Mouse (Mus musculus) hindbrain, embryonic 16.5 days (tissue): ENCODE results near the gene Fbrsl1. TPM values are rescaled to one million over a fixed set of nuclear protein-coding genes. Genes with fewer than 3 reads are reported as not detected.

Source experiments
- ATAC-seq: fragments of 200-750 bp; cut with Nextera tagmentation; 2 replicates; pipeline ENCODE4 v1.8.0; 2017; ENCODE audit warnings: moderate TSS enrichment, moderate library complexity
- H3K27ac ChIP-seq: fragments of 300-500 bp; sonication (generic); 2 replicates; pipeline ENCODE4 v1.5.1; 2014; ENCODE audit warnings: low read depth, mild to moderate bottlenecking, control low read depth, low read length, moderate library complexity
- H3K27me3 ChIP-seq: fragments of 300-500 bp; sonication (generic); replicated peaks from 2 replicates; pipeline ENCODE4 v1.6.1; 2014; ENCODE audit warnings: low read length; ENCODE audit not compliant: control insufficient read depth, insufficient read depth
- H3K36me3 ChIP-seq: fragments of 300-500 bp; sonication (generic); 2 replicates; pipeline ENCODE4 v1.6.1; 2014; ENCODE audit warnings: mild to moderate bottlenecking, low read length, moderate library complexity, mixed read lengths; ENCODE audit not compliant: control insufficient read depth, insufficient read depth
- H3K4me1 ChIP-seq: fragments of 300-500 bp; sonication (generic); 2 replicates; pipeline ENCODE4 v1.6.1; 2014; ENCODE audit warnings: low read depth, low read length; ENCODE audit not compliant: control insufficient read depth, insufficient read depth
- H3K4me2 ChIP-seq: fragments of 300-500 bp; sonication (generic); 2 replicates; pipeline ENCODE4 v1.6.1; 2014; ENCODE audit warnings: mild to moderate bottlenecking, low read length, control low read depth, moderate library complexity
- H3K4me3 ChIP-seq: fragments of 300-500 bp; sonication (generic); 2 replicates; pipeline ENCODE4 v1.5.1; 2014; ENCODE audit warnings: mild to moderate bottlenecking, low read length, control low read depth, moderate library complexity
- H3K9ac ChIP-seq: fragments of 300-500 bp; sonication (generic); 2 replicates; pipeline ENCODE4 v1.6.1; 2014; ENCODE audit warnings: low read depth, mild to moderate bottlenecking, control low read depth, low read length, moderate library complexity
- H3K9me3 ChIP-seq: fragments of 300-500 bp; sonication (generic); 2 replicates; pipeline ENCODE4 v1.6.1; 2014; ENCODE audit warnings: mild to moderate bottlenecking, low read length, moderate library complexity; ENCODE audit not compliant: control insufficient read depth
- WGBS: fragments of 180-500 bp; shearing (Covaris S2); extraction: QIAGEN DNeasy Blood & Tissue Kit; methylation state at CpG from one replicate; pipeline ENCODE4 v1.1.7; 2014; 5-methylcytosine and 5-hydroxymethylcytosine counted together
- polyA plus RNA-seq: library from polyadenylated mRNA; unstranded; fragments of >200 nt; fragmentation: Nextera tagmentation; extraction: Ambion mirVana; gene quantifications from 2 replicates; pipeline ENCODE4 v1.2.1, GENCODE M21; 2015

The Fbrsl1 gene
- polyA plus RNA-seq, 1 experiment from 2014 or later = 10.7 TPM

- H3K4me1 ChIP-seq = no peaks in the 10 kb centered on the region; the same call in 1 of the 2 replicates
- no peaks in the 10 kb centered on the region for H3K9me3 ChIP-seq
- peak; percentile 28; the same call in 1 of the 2 replicates for ATAC-seq
- H3K36me3 ChIP-seq = 0 out of 2 replicates have a peak, but pooled peaks cover 9% of the 10 kb centered on the region
- WGBS = 32% methylated on average over 11 of the region's 11 CpGs
- peak overlapping the region; percentile 48 for H3K4me3 ChIP-seq
- H3K27me3 ChIP-seq = no peaks in the 10 kb centered on the region
- H3K4me2 ChIP-seq = peak overlapping the region; percentile 69
- no peak overlapping the region for H3K27ac ChIP-seq
- H3K9ac ChIP-seq = peak overlapping the region; percentile 66
Observed at GRCm38 (mm10) chr5:110363822-110364545, 84.3 kb downstream of the Fbrsl1 start.

- Histone ChIP-seq H3K9me3 (no peaks in the 10 kb centered on the region), H3K36me3 (0 out of 2 replicates have a peak, but pooled peaks cover 9% of the 10 kb centered on the region), H3K27me3 (no peaks in the 10 kb centered on the region), H3K27ac (peak overlapping the region; percentile 57; the same call in 1 of the 2 replicates), H3K4me2 (peak overlapping the region; percentile 69), H3K4me1 (no peaks in the 10 kb centered on the region; the same call in 1 of the 2 replicates), H3K9ac (peak overlapping the region; percentile 66), H3K4me3 (peak overlapping the region; percentile 48)
- ATAC-seq = peak; percentile 87
- WGBS = 1% methylated on average over 38 of the region's 72 CpGs
Observed at GRCm38 (mm10) chr5:110363179-110363821, 85.0 kb downstream of the Fbrsl1 start.

- ATAC-seq = no peak; the same call in 1 of the 2 replicates
- Histone ChIP-seq H3K4me3 (peak overlapping the region; percentile 48), H3K27me3 (no peaks in the 10 kb centered on the region), H3K4me1 (no peaks in the 10 kb centered on the region; the same call in 1 of the 2 replicates), H3K9ac (peak overlapping the region; percentile 66), H3K27ac (no peak overlapping the region), H3K9me3 (no peaks in the 10 kb centered on the region), H3K36me3 (0 out of 2 replicates have a peak, but pooled peaks cover 6% of the 10 kb centered on the region), H3K4me2 (peak overlapping the region; percentile 69)
- WGBS = 4% methylated on average over 28 of the region's 28 CpGs
Observed at GRCm38 (mm10) chr5:110362813-110363178, 85.5 kb downstream of the Fbrsl1 start.

- ATAC-seq = no peak
- H3K9ac ChIP-seq = no peak overlapping the region
- H3K4me1 ChIP-seq = no peaks in the 10 kb centered on the region; the same call in 1 of the 2 replicates
- H3K9me3 ChIP-seq = no peaks in the 10 kb centered on the region
- H3K4me3 ChIP-seq = no peak overlapping the region
- no peak overlapping the region for H3K4me2 ChIP-seq
- 86% methylated on average over 6 of the region's 6 CpGs for WGBS
- H3K27ac ChIP-seq = no peak overlapping the region
- H3K36me3 ChIP-seq = no peaks in the 10 kb centered on the region
- H3K27me3 ChIP-seq = no peaks in the 10 kb centered on the region
Observed at GRCm38 (mm10) chr5:110361465-110361864, 86.8 kb downstream of the Fbrsl1 start.

DNA sequence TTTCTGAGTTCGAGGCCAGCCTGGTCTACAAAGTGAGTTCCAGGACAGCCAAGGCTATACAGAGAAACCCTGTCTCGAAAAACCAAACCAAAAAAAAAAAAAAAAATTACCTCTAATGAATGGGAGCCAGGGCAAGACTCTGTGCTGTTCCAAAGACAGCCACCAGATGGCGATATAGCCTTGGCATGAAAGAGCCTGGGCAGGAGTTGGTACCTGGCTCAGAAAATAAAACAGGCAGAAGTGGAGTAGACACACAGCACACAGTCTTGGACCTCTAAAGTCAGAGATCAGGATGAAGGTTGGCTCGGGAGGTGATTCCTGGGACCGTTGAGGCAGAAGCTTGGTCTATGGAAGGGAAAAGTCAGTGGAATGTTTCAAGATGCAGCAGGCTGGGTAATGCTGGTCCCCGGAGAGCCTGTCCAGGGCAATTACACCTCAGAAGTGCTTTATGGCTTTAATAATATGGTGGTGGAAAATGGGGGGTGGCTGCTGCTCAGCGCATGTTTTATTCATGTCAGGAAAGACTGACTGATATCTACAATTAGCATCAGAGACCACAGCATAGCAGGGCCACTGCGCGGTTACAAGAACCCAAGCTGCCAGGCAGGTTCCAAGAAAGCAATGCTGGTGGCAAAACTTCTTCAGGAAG is 90.6 kb downstream of the Fbrsl1 start:
- Histone ChIP-seq H3K4me2 (no peak overlapping the region), H3K36me3 (no peaks in the 10 kb centered on the region), H3K27me3 (peaks cover 6% of the 10 kb centered on the region; the same call in 1 of the 2 replicates), H3K9ac (no peak overlapping the region), H3K4me3 (no peak overlapping the region), H3K4me1 (no peaks in the 10 kb centered on the region), H3K27ac (no peak overlapping the region), H3K9me3 (no peaks in the 10 kb centered on the region)
- WGBS = 42% methylated on average over 8 of the region's 9 CpGs
- ATAC-seq = peak; percentile 72

DNA sequence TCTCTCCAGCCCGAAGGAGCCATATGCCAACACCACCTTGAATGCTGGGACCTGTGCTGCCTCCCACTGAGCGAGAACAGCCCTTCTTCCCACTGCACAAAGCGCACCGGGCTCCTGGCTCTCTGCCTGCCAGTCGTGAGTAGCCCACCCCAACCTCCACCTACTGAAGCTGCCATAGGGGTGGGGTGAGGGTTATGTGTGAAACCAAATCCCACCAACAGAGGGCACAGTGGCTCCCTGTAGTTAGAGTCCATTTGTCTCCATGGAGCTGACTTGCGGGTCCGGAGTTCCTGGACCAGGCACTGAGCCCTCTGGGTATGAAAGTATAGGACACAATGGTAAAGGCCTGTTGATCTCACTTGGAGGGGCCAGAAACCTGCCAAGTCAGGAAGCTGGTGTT is 93.6 kb downstream of the Fbrsl1 start:
- ATAC-seq = no peak
- no peak overlapping the region for H3K4me3 ChIP-seq
- no peak overlapping the region for H3K9ac ChIP-seq
- WGBS = 13% methylated on average over 7 of the region's 7 CpGs
- H3K27ac ChIP-seq = no peak overlapping the region
- H3K36me3 ChIP-seq = no peaks in the 10 kb centered on the region
- H3K4me2 ChIP-seq = no peak overlapping the region
- peaks cover 6% of the 10 kb centered on the region; the same call in 1 of the 2 replicates for H3K27me3 ChIP-seq
- no peaks in the 10 kb centered on the region for H3K4me1 ChIP-seq
- H3K9me3 ChIP-seq = no peaks in the 10 kb centered on the region

DNA sequence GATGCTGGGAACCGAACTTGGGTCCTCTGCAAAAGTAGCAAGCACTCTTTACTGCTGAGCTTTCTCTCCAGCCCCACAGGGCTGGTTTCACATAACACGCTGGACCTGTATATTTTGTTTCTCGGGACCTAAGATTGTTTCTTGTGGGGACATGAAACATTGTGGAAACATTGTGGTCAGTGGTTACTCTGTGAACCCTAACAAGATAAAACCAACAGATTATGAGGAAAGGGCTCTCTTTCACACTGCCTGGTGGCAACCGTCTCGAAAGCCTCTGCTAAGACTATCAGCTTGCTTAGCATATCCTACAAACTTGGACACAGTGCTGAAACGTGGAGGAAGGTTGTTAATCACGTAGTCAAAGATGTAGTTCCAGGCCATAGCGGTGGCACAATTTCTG is 101.3 kb downstream of the Fbrsl1 start:
- H3K9me3 ChIP-seq = no peaks in the 10 kb centered on the region
- no peak overlapping the region for H3K4me3 ChIP-seq
- H3K27ac ChIP-seq = no peak overlapping the region
- peaks cover 3% of the 10 kb centered on the region; the same call in 1 of the 2 replicates for H3K27me3 ChIP-seq
- WGBS = 86% methylated on average over 8 of the region's 8 CpGs
- H3K4me2 ChIP-seq = no peak overlapping the region
- no peak overlapping the region for H3K9ac ChIP-seq
- no peak for ATAC-seq
- peaks cover 7% of the 10 kb centered on the region; the same call in 1 of the 2 replicates for H3K4me1 ChIP-seq
- H3K36me3 ChIP-seq = no peaks in the 10 kb centered on the region

DNA sequence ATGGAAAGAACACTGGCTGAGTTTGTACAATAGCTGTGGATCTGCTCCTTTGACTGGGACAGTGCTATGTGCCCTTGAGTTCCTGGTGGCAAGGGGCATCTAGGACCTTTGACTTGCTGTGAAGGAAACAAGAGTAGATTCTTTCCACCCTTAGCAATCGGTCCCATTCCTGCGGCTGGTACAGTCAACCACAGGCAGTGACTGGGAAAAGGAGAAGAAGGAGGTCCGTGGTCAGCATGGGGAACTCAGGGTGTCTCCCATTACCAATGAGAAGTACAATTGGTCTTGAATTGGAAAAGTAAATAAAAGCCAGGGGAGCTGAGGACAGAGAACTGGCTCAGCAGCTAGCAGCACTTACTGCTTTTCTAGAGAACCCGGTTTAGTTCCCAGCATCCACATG is 102.8 kb downstream of the Fbrsl1 start:
- H3K27me3 ChIP-seq = peaks cover 3% of the 10 kb centered on the region
- 79% methylated on average over 4 of the region's 4 CpGs for WGBS
- peaks cover 7% of the 10 kb centered on the region; the same call in 1 of the 2 replicates for H3K4me1 ChIP-seq
- ATAC-seq = no peak
- no peaks in the 10 kb centered on the region for H3K9me3 ChIP-seq
- H3K9ac ChIP-seq = no peak overlapping the region
- no peaks in the 10 kb centered on the region for H3K36me3 ChIP-seq
- H3K4me2 ChIP-seq = no peak overlapping the region
- no peak overlapping the region for H3K4me3 ChIP-seq
- no peak overlapping the region for H3K27ac ChIP-seq

DNA sequence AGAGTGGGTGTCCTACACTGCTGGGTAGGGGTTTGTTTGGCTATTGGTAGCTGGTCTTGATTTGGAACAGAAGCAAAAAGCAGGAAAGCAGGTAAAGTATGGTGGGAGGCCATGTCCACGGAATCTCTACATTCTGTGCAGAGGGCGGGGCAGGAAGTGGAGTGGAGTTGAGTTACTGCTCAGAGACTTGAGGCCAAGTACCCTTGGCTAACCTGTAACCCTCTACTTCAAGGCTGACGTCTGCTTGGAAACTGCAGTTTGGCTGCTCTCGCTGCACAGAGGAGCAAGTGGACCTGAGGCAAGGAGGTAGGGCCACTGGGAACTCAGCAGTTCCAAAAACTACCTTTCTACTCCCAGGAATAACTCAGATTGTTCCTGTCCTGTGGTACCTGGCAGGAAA is 103.8 kb downstream of the Fbrsl1 start, which contains the start of gene Lrcol1:
Gene Lrcol1, plus strand, starts transcription at position 207 of the 400 bp plus-strand sequence.
- Histone ChIP-seq H3K9ac (no peak within 1 kb of the TSS), H3K27ac (no peak within 1 kb of the TSS), H3K4me3 (no peak within 1 kb of the TSS), H3K27me3 (peaks cover 3% of the 10 kb centered on the region), H3K4me1 (peaks cover 7% of the 10 kb centered on the region; the same call in 1 of the 2 replicates), H3K4me2 (no peak within 1 kb of the TSS), H3K36me3 (no peaks in the 10 kb centered on the region), H3K9me3 (no peaks in the 10 kb centered on the region)
- WGBS = 90% methylated on average over 4 of the region's 4 CpGs
- no peak for ATAC-seq
